Mouse (Mus musculus): Measurements from ENCODE around the gene Vmn1r20. TPM values are rescaled to one million over a fixed set of nuclear protein-coding genes. Genes with fewer than 3 reads are reported as not detected.

The Vmn1r20 gene
- polyA plus RNA-seq (2015; fragmentation: Illumina TruSeq; extraction: RNeasy Lipid Tissue Mini Kit (QIAGEN cat#74804); ENCODE audit: insufficient read depth, low read depth, low replicate concordance) = not detected

GRCm38 (mm10) chr6:57428630-57429029 lies at the start of gene Vmn1r20:
Gene Vmn1r20, plus strand, starts transcription at chr6:57428930.

GRCm38 (mm10) chr6:57395683-57396082 lies 33.0 kb upstream of the Vmn1r20 start, which contains the start of gene Vmn1r18:
Gene Vmn1r18, minus strand, starts transcription at chr6:57395783.

GRCm38 (mm10) chr6:57403480-57403879 lies 25.2 kb upstream of the Vmn1r20 start, which contains the start of gene Vmn1r19:
Gene Vmn1r19, plus strand, starts transcription at chr6:57403780.

Other genes starting within 250 kb of the Vmn1r20 start
- not detected for gene Vmn1r13, start 225.6 kb upstream of the Vmn1r20 start, polyA plus RNA-seq (2015; fragmentation: Illumina TruSeq; extraction: RNeasy Lipid Tissue Mini Kit (QIAGEN cat#74804); ENCODE audit: insufficient read depth, low read depth, low replicate concordance)
- not detected for gene Vmn1r14, start 197.2 kb upstream of the Vmn1r20 start, polyA plus RNA-seq (2015; fragmentation: Illumina TruSeq; extraction: RNeasy Lipid Tissue Mini Kit (QIAGEN cat#74804); ENCODE audit: insufficient read depth, low read depth, low replicate concordance)
- gene Vmn1r15, start 171.0 kb upstream of the Vmn1r20 start, polyA plus RNA-seq (2015; fragmentation: Illumina TruSeq; extraction: RNeasy Lipid Tissue Mini Kit (QIAGEN cat#74804); ENCODE audit: insufficient read depth, low read depth, low replicate concordance) = not detected
- not detected for gene Vmn1r16, start 99.4 kb upstream of the Vmn1r20 start, polyA plus RNA-seq (2015; fragmentation: Illumina TruSeq; extraction: RNeasy Lipid Tissue Mini Kit (QIAGEN cat#74804); ENCODE audit: insufficient read depth, low read depth, low replicate concordance)
- gene Vmn1r17, start 65.2 kb upstream of the Vmn1r20 start, polyA plus RNA-seq (2015; fragmentation: Illumina TruSeq; extraction: RNeasy Lipid Tissue Mini Kit (QIAGEN cat#74804); ENCODE audit: insufficient read depth, low read depth, low replicate concordance) = not detected
- not detected for gene Vmn1r18, start 33.1 kb upstream of the Vmn1r20 start, polyA plus RNA-seq (2015; fragmentation: Illumina TruSeq; extraction: RNeasy Lipid Tissue Mini Kit (QIAGEN cat#74804); ENCODE audit: insufficient read depth, low read depth, low replicate concordance)
- gene Vmn1r19, start 25.1 kb upstream of the Vmn1r20 start, polyA plus RNA-seq (2015; fragmentation: Illumina TruSeq; extraction: RNeasy Lipid Tissue Mini Kit (QIAGEN cat#74804); ENCODE audit: insufficient read depth, low read depth, low replicate concordance) = not detected
- gene Ppm1k, start 106.5 kb downstream of the Vmn1r20 start, polyA plus RNA-seq (2015; fragmentation: Illumina TruSeq; extraction: RNeasy Lipid Tissue Mini Kit (QIAGEN cat#74804); ENCODE audit: insufficient read depth, low read depth, low replicate concordance) = 2.0 TPM
- 3.3 TPM for gene Herc6, start 152.1 kb downstream of the Vmn1r20 start, polyA plus RNA-seq (2015; fragmentation: Illumina TruSeq; extraction: RNeasy Lipid Tissue Mini Kit (QIAGEN cat#74804); ENCODE audit: insufficient read depth, low read depth, low replicate concordance)

All from pancreas, adult 10 weeks (tissue).